Mouse (Mus musculus) MEL (cell line): Measurements from ENCODE around the gene Pjvk. TPM values are rescaled to one million over a fixed set of nuclear protein-coding genes. Genes with fewer than 3 reads are reported as not detected.

ENCODE experiments used
- DNase-seq: peaks from one replicate; pipeline ENCODE4 v3.0.0; 2011; ENCODE audit warnings: low read depth, low spot score
- H3K27ac ChIP-seq: 2 replicates; pipeline ENCODE4 v1.5.1; 2012; ENCODE audit warnings: low read depth, mild to moderate bottlenecking, control low read depth, low read length, moderate library complexity; ENCODE audit not compliant: control insufficient read depth
- H3K27me3 ChIP-seq, 2 experiments: fragments of 150-350 bp in 1 of 2; sonication (generic) in 1 of 2; 2 replicates each; pipeline ENCODE4 v1.6.1; 2012; ENCODE audit warnings: low read length in 2 of 2, mild to moderate bottlenecking in 2 of 2, improper control_type of control experiment in 1 of 2, moderate library complexity in 1 of 2; ENCODE audit not compliant: insufficient read depth in 2 of 2, control insufficient read depth in 1 of 2
- H3K36me3 ChIP-seq, 2 experiments: 2 replicates each; pipeline ENCODE4 v1.6.1; 2012 to 2014; ENCODE audit warnings: low read length in 2 of 2, improper control_type of control experiment in 1 of 2, inconsistent platforms in 1 of 2, mild to moderate bottlenecking in 1 of 2; ENCODE audit not compliant: insufficient read depth in 2 of 2, control insufficient read depth in 1 of 2
- H3K4me1 ChIP-seq, 2 experiments: fragments of 150-350 bp in 1 of 2; sonication (generic) in 1 of 2; 2 replicates each; pipeline ENCODE4 v1.6.1; 2012; ENCODE audit warnings: low read length in 2 of 2, improper control_type of control experiment in 1 of 2, mild to moderate bottlenecking in 1 of 2; ENCODE audit not compliant: insufficient read depth in 2 of 2, control insufficient read depth in 1 of 2
- H3K4me3 ChIP-seq, 2 experiments: fragments of 150-350 bp in 1 of 2; sonication (generic) in 1 of 2; 2 replicates each; pipeline ENCODE4 v1.5.1; 2012; ENCODE audit warnings: low read depth in 2 of 2, low read length in 2 of 2, mild to moderate bottlenecking in 2 of 2, moderate library complexity in 2 of 2, control low read depth in 1 of 2, improper control_type of control experiment in 1 of 2; ENCODE audit not compliant: control insufficient read depth in 1 of 2, insufficient read depth in 1 of 2
- H3K79me2 ChIP-seq: 2 replicates; pipeline ENCODE4 v1.6.1; 2012; ENCODE audit warnings: mild to moderate bottlenecking, low read length, moderate library complexity; ENCODE audit not compliant: control insufficient read depth, poor library complexity, insufficient read depth
- H3K9ac ChIP-seq: 2 replicates; pipeline ENCODE4 v1.6.1; 2012; ENCODE audit warnings: low read depth, mild to moderate bottlenecking, control low read depth, low read length, moderate library complexity; ENCODE audit not compliant: control insufficient read depth, poor library complexity, severe bottlenecking
- H3K9me3 ChIP-seq: fragments of 150-350 bp; sonication (generic); replicated peaks from 2 replicates; pipeline ENCODE4 v1.6.1; 2012; ENCODE audit warnings: mild to moderate bottlenecking, low read length, improper control_type of control experiment, moderate library complexity; ENCODE audit not compliant: insufficient read depth
- BHLHE40 ChIP-seq: IDR thresholded peaks from 2 replicates; pipeline ENCODE4 v1.6.1; 2012; ENCODE audit warnings: low read depth, mild to moderate bottlenecking, inconsistent platforms, low read length, improper control_type of control experiment, borderline replicate concordance
- CHD1 ChIP-seq: IDR thresholded peaks from 2 replicates; pipeline ENCODE4 v1.6.1; 2012; ENCODE audit warnings: low read depth, mild to moderate bottlenecking, inconsistent platforms, low read length, improper control_type of control experiment
- E2F4 ChIP-seq: IDR thresholded peaks from 2 replicates; pipeline ENCODE4 v1.6.1; 2011; ENCODE audit warnings: low read depth, low read length, improper control_type of control experiment, borderline replicate concordance
- ELF1 ChIP-seq: IDR thresholded peaks from 2 replicates; pipeline ENCODE4 v1.6.1; 2014; ENCODE audit warnings: low read depth, mild to moderate bottlenecking, inconsistent platforms, low read length, improper control_type of control experiment, moderate library complexity
- EP300 ChIP-seq, 2 experiments: IDR thresholded peaks; 2 replicates each; pipeline ENCODE4 v1.6.1; 2011; ENCODE audit warnings: improper control_type of control experiment in 2 of 2, low read length in 2 of 2, low read depth in 1 of 2, mild to moderate bottlenecking in 1 of 2
- ETS1 ChIP-seq: IDR thresholded peaks from 2 replicates; pipeline ENCODE4 v1.6.1; 2012; ENCODE audit warnings: low read depth, mild to moderate bottlenecking, inconsistent platforms, low read length, improper control_type of control experiment, moderate library complexity
- GABPA ChIP-seq: IDR thresholded peaks from 2 replicates; pipeline ENCODE4 v1.6.1; 2012; ENCODE audit warnings: low read depth, mild to moderate bottlenecking, inconsistent platforms, low read length, improper control_type of control experiment, moderate library complexity
- GATA1 ChIP-seq: IDR thresholded peaks from 2 replicates; pipeline ENCODE4 v1.6.1; 2011; ENCODE audit warnings: low read depth, low read length, improper control_type of control experiment
- HCFC1 ChIP-seq: IDR thresholded peaks from 2 replicates; pipeline ENCODE4 v1.6.1; 2012; ENCODE audit warnings: low read depth, mild to moderate bottlenecking, inconsistent platforms, low read length, improper control_type of control experiment, moderate library complexity
- JUND ChIP-seq: IDR thresholded peaks from 2 replicates; pipeline ENCODE4 v1.6.1; 2011; ENCODE audit warnings: low read depth, mild to moderate bottlenecking, improper control_type of control experiment, low read length
- MAX ChIP-seq: IDR thresholded peaks from 2 replicates; pipeline ENCODE4 v1.6.1; 2011; ENCODE audit warnings: low read length, improper control_type of control experiment
- MAZ ChIP-seq: IDR thresholded peaks from 2 replicates; pipeline ENCODE4 v1.6.1; 2012; ENCODE audit warnings: low read depth, mild to moderate bottlenecking, inconsistent platforms, low read length, improper control_type of control experiment
- MEF2A ChIP-seq: IDR thresholded peaks from 2 replicates; pipeline ENCODE4 v1.6.1; 2014; ENCODE audit warnings: low read depth, mild to moderate bottlenecking, inconsistent platforms, low read length, improper control_type of control experiment; ENCODE audit not compliant: poor library complexity, insufficient replicate concordance, severe bottlenecking; ENCODE audit errors: extremely low read depth
- MXI1 ChIP-seq: IDR thresholded peaks from 2 replicates; pipeline ENCODE4 v1.6.1; 2011; ENCODE audit warnings: mild to moderate bottlenecking, low read depth, low read length, improper control_type of control experiment
- MYB ChIP-seq: IDR thresholded peaks from 2 replicates; pipeline ENCODE4 v1.6.1; 2011; ENCODE audit warnings: mild to moderate bottlenecking, low read depth, low read length, improper control_type of control experiment
- MYC ChIP-seq: IDR thresholded peaks from 2 replicates; pipeline ENCODE4 v1.6.1; 2011; ENCODE audit warnings: low read depth, mild to moderate bottlenecking, low read length, improper control_type of control experiment, moderate library complexity
- POLR2A ChIP-seq, 2 experiments: IDR thresholded peaks; 2 replicates each; pipeline ENCODE4 v1.6.1; 2011 to 2012; ENCODE audit warnings: low read length in 2 of 2, mild to moderate bottlenecking in 2 of 2, control low read depth in 1 of 2, improper control_type of control experiment in 1 of 2, low read depth in 1 of 2, moderate library complexity in 1 of 2; ENCODE audit not compliant: control insufficient read depth in 1 of 2, insufficient read depth in 1 of 2, poor library complexity in 1 of 2
- POLR2AphosphoS2 ChIP-seq: IDR thresholded peaks from 2 replicates; pipeline ENCODE4 v1.6.1; 2011; ENCODE audit warnings: low read length, improper control_type of control experiment
- POLR2AphosphoS5 ChIP-seq: IDR thresholded peaks from 2 replicates; pipeline ENCODE4 v1.6.1; 2012; ENCODE audit warnings: low read depth, borderline replicate concordance, mild to moderate bottlenecking, inconsistent platforms, low read length, moderate library complexity, mixed read lengths
- RAD21 ChIP-seq: IDR thresholded peaks from 2 replicates; pipeline ENCODE4 v1.6.1; 2011; ENCODE audit warnings: mild to moderate bottlenecking, low read depth, low read length, improper control_type of control experiment
- RCOR1 ChIP-seq: IDR thresholded peaks from 2 replicates; pipeline ENCODE4 v1.6.1; 2012; ENCODE audit warnings: low read depth, mild to moderate bottlenecking, inconsistent platforms, low read length, improper control_type of control experiment
- SIN3A ChIP-seq: IDR thresholded peaks from 2 replicates; pipeline ENCODE4 v1.6.1; 2012; ENCODE audit warnings: low read length, improper control_type of control experiment, inconsistent platforms
- SMC3 ChIP-seq: IDR thresholded peaks from 2 replicates; pipeline ENCODE4 v1.6.1; 2011; ENCODE audit warnings: low read depth, low read length, improper control_type of control experiment
- TAL1 ChIP-seq: IDR thresholded peaks from 2 replicates; pipeline ENCODE4 v1.6.1; 2012; ENCODE audit warnings: mild to moderate bottlenecking, inconsistent platforms, low read length, moderate library complexity, mixed read lengths
- TBP ChIP-seq: IDR thresholded peaks from 2 replicates; pipeline ENCODE4 v1.8.0; 2011; ENCODE audit warnings: low read depth, low read length, improper control_type of control experiment
- TCF12 ChIP-seq: IDR thresholded peaks from 2 replicates; pipeline ENCODE4 v1.6.1; 2014; ENCODE audit warnings: low read depth, mild to moderate bottlenecking, inconsistent platforms, low read length, improper control_type of control experiment, moderate library complexity
- ZC3H11A ChIP-seq: IDR thresholded peaks from 2 replicates; pipeline ENCODE4 v1.6.1; 2012; ENCODE audit warnings: low read depth, mild to moderate bottlenecking, inconsistent platforms, low read length, improper control_type of control experiment
- polyA plus RNA-seq, 2 experiments: library from polyadenylated mRNA; stranded (reverse) in 1 of 2; unstranded in 1 of 2; fragments of >175 nt in 1 of 2; fragments of >200 nt in 1 of 2; gene quantifications; 2 replicates each; pipeline versions ENCODE4 v1.2.1 to v1.2.4; 2012; ENCODE audit warnings: low replicate concordance in 2 of 2, low read depth in 1 of 2; ENCODE audit not compliant: insufficient read length in 2 of 2, insufficient read depth in 1 of 2, missing spikeins in 1 of 2
- total RNA-seq: library from RNA; depleted of rRNA; stranded (reverse); fragments of 300-350 nt; gene quantifications from 2 replicates; pipeline ENCODE4 v1.2.3, GENCODE M21; 2012

Pjvk gene
- total and polyA plus RNA-seq, 3 experiments, result 0.07 TPM; not detected in 2

DNA sequence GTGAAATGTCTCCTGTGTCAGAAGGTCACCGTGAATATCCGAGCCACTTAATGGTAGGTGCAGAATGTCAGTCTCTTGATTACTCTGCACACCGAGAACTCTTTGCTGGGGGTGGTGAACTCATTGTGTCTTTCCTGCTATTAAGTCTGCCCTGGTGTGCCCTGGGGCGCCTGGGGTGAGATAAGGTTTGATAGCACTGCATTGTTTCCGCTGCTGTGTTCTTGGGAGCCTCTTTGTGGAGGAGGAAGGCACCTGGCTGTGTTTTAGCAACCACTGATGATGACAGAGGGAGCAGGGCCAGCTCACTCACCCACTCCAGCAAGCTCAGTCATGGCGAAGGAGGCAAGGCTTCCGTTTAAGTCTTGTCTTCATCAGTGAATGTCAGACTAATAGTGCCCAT lies 39.9 kb downstream of the Pjvk start (continued):
- TF ChIP-seq HCFC1 (no peak), BHLHE40 (peak; percentile 56; the same call in 1 of the 2 replicates), MXI1 (peak; percentile 77), TAL1 (peak; percentile 59), MEF2A (no peak), SMC3 (no peak), POLR2AphosphoS2 (no peak), POLR2A (IDR thresholded peaks at IDR 0.05; ENCODE audit: control insufficient read depth in 1 of 2, insufficient read depth in 1 of 2, low read depth in 1 of 2, low read length in 2 of 2, poor library complexity in 1 of 2) (no peak), E2F4 (no peak), TBP (no peak), MYB (no peak), RAD21 (no peak), CHD1 (no peak), MYC (no peak), EP300 (IDR thresholded peaks at IDR 0.05; ENCODE audit: low read depth in 1 of 2, low read length in 2 of 2) (peak; percentile 82 to 91), MAX (0 out of 2 replicates have a peak, but pooled peaks have one; percentile 20), TCF12 (peak; percentile 84), ZC3H11A (no peak), MAZ (no peak)

DNA sequence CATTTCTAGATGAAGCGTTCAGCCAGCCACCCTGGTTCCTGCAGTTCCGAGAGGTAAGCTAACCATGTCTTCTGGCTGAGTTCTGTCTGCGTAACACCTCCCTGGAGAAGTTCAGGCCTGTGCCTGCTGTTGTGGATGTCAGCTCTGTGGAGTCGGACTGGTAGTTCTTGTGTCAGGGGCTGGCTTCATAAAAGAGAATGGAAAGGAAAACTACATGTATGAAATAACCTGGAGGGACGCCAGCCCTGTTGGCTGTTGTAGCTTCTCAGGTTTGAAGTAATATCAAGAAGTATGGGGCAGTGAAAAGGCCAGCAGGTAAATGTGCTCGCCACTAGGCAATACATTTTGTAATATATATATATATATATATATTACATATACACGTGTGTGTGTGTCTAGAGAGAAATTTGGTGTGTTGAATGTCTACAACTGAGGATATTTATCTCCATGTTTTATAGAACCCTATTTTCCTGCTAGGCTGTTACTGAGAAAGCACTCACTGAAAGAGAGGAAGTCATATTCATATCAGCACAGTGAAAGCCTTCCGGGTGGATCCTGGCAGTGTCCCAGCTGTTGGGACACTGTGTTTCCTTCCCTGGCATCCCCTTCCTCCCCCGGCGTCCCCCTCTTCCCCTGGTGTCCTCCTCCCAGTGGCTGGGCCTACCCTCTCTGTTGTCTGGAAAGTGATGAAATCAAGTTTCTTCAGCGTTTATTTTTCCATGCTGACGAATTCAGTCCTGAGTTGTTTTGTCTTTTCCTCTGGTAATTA lies 42.3 kb downstream of the Pjvk start:
- H3K27ac ChIP-seq, result peak overlapping the region; percentile 79
- peak; percentile 66 for TF ChIP-seq HCFC1
- TF ChIP-seq RCOR1, result peak; percentile 42; the same call in 1 of the 2 replicates
- TF ChIP-seq TCF12, result peak; percentile 84
- peak; percentile 88 for TF ChIP-seq GATA1
- peak; percentile 88 for TF ChIP-seq ETS1
- TF ChIP-seq CHD1, result no peak
- TF ChIP-seq JUND, result no peak
- peak; percentile 31; the same call in 1 of the 2 replicates for TF ChIP-seq SIN3A
- no peak for TF ChIP-seq POLR2AphosphoS5
- TF ChIP-seq GABPA, result no peak
- TF ChIP-seq ELF1, result peak; percentile 68; the same call in 1 of the 2 replicates
- TF ChIP-seq EP300 (IDR thresholded peaks at IDR 0.05; ENCODE audit: low read depth in 1 of 2, low read length in 2 of 2), result peak; percentile 84 to 89
- no peak for TF ChIP-seq RAD21
- TF ChIP-seq TAL1, result peak; percentile 62

More for the DNA sequence above, 42.3 kb downstream of the Pjvk start:
- no peaks in the 10 kb centered on the region for H3K27me3 ChIP-seq
- H3K9ac ChIP-seq, result peak overlapping the region; percentile 23; the same call in 1 of the 2 replicates
- H3K4me1 ChIP-seq, result peaks cover 25 to 32% of the 10 kb centered on the region in 2 experiments
- peaks cover 2% of the 10 kb centered on the region; the same call in 1 of the 2 replicates for H3K79me2 ChIP-seq
- peak; percentile 88 for DNase-seq
- H3K9me3 ChIP-seq, result no peaks in the 10 kb centered on the region
- H3K36me3 ChIP-seq, result peaks cover 23 to 47% of the 10 kb centered on the region in 2 experiments
- no peak overlapping the region for H3K4me3 ChIP-seq
